Mouse (Mus musculus) CH12.LX (cell line): ENCODE measurements around the gene Prpf4b. TPM values are rescaled to one million over a fixed set of nuclear protein-coding genes. Genes with fewer than 3 reads are reported as not detected.

Experiments used
- DNase-seq: peaks from one replicate; pipeline ENCODE4 v3.0.0-alpha.2; 2013; ENCODE audit errors: extremely low read depth
- H3K27ac ChIP-seq: 2 replicates; pipeline ENCODE4 v1.5.1; 2012; ENCODE audit warnings: low read depth, mild to moderate bottlenecking, control low read depth, moderate library complexity; ENCODE audit not compliant: insufficient read depth
- H3K27me3 ChIP-seq: replicated peaks from 2 replicates; pipeline ENCODE3; 2012; ENCODE audit warnings: inconsistent platforms
- H3K36me3 ChIP-seq, 2 experiments: replicated peaks in 1 of 2; 2 replicates each; pipeline versions ENCODE3 to v1.6.1; 2012; ENCODE audit warnings: inconsistent platforms in 1 of 2, low read length in 1 of 2, mild to moderate bottlenecking in 1 of 2, mixed read lengths in 1 of 2, moderate library complexity in 1 of 2; ENCODE audit not compliant: control insufficient read depth in 1 of 2, insufficient read depth in 1 of 2
- H3K4me1 ChIP-seq, 2 experiments: 2 replicates each; pipeline ENCODE4 v1.6.1; 2012; ENCODE audit warnings: inconsistent platforms in 1 of 2, moderate library complexity in 1 of 2; ENCODE audit not compliant: insufficient read depth in 2 of 2, control insufficient read depth in 1 of 2
- H3K4me2 ChIP-seq: 2 replicates; pipeline ENCODE4 v1.6.1; 2012; ENCODE audit warnings: low read depth, mild to moderate bottlenecking, control low read depth; ENCODE audit not compliant: poor library complexity, insufficient read depth, severe bottlenecking
- H3K4me3 ChIP-seq, 3 experiments: fragments of 150-350 bp in 1 of 3; sonication (generic) in 1 of 3; replicated peaks in 1 of 3; 2 replicates each; pipeline versions ENCODE3 to v1.5.1; 2011 to 2012; ENCODE audit warnings: low read depth in 2 of 3, low read length in 2 of 3, mild to moderate bottlenecking in 2 of 3, moderate library complexity in 2 of 3, control low read depth in 1 of 3, improper control_type of control experiment in 1 of 3, inconsistent platforms in 1 of 3, mixed read lengths in 1 of 3; ENCODE audit not compliant: poor library complexity in 1 of 3
- H3K79me2 ChIP-seq: replicated peaks from 2 replicates; pipeline ENCODE4 v1.6.1; 2012; ENCODE audit warnings: mild to moderate bottlenecking, moderate library complexity; ENCODE audit not compliant: control insufficient read depth, poor library complexity, insufficient read depth, severe bottlenecking; ENCODE audit errors: extremely low read depth
- H3K9ac ChIP-seq: 2 replicates; pipeline ENCODE4 v1.6.1; 2012; ENCODE audit warnings: low read depth, mild to moderate bottlenecking, control low read depth, moderate library complexity; ENCODE audit not compliant: insufficient read depth
- H3K9me3 ChIP-seq: replicated peaks from 2 replicates; pipeline ENCODE3; 2012; ENCODE audit warnings: low read length, inconsistent platforms, mixed read lengths
- BHLHE40 ChIP-seq: IDR thresholded peaks from 2 replicates; pipeline ENCODE4 v1.6.1; 2011; ENCODE audit warnings: mild to moderate bottlenecking, low read depth, low read length, improper control_type of control experiment
- CHD1 ChIP-seq: IDR thresholded peaks from 2 replicates; pipeline ENCODE4 v1.6.1; 2012; ENCODE audit warnings: low read depth, low read length, improper control_type of control experiment, inconsistent platforms
- CHD2 ChIP-seq: IDR thresholded peaks from 2 replicates; pipeline ENCODE4 v1.6.1; 2011; ENCODE audit warnings: low read length, improper control_type of control experiment
- CTCF ChIP-seq, 2 experiments: IDR thresholded peaks in 1 of 2; conservative IDR thresholded peaks in 1 of 2; 2 replicates each; pipeline ENCODE4 v1.5.1; 2011 to 2012; ENCODE audit warnings: low read depth in 2 of 2, low read length in 2 of 2, improper control_type of control experiment in 1 of 2, inconsistent platforms in 1 of 2, mild to moderate bottlenecking in 1 of 2, moderate library complexity in 1 of 2
- ELF1 ChIP-seq: IDR thresholded peaks from 2 replicates; pipeline ENCODE4 v1.6.1; 2014; ENCODE audit warnings: low read depth, mild to moderate bottlenecking, inconsistent platforms, low read length, improper control_type of control experiment
- EP300 ChIP-seq: IDR thresholded peaks from 2 replicates; pipeline ENCODE4 v1.6.1; 2011; ENCODE audit warnings: low read length, improper control_type of control experiment
- ETS1 ChIP-seq: conservative IDR thresholded peaks from 2 replicates; pipeline ENCODE4 v1.6.1; 2012; ENCODE audit warnings: low read depth, mild to moderate bottlenecking, inconsistent platforms, low read length, improper control_type of control experiment, moderate library complexity
- GABPA ChIP-seq: IDR thresholded peaks from 2 replicates; pipeline ENCODE4 v1.6.1; 2012; ENCODE audit warnings: low read depth, low read length, improper control_type of control experiment, inconsistent platforms; ENCODE audit not compliant: insufficient replicate concordance
- HCFC1 ChIP-seq: IDR thresholded peaks from 2 replicates; pipeline ENCODE4 v1.6.1; 2012; ENCODE audit warnings: low read depth, mild to moderate bottlenecking, inconsistent platforms, low read length, improper control_type of control experiment
- IRF4 ChIP-seq: IDR thresholded peaks from 2 replicates; pipeline ENCODE4 v1.6.1; 2014; ENCODE audit warnings: low read depth, mild to moderate bottlenecking, inconsistent platforms, low read length, improper control_type of control experiment
- JUN ChIP-seq: IDR thresholded peaks from 2 replicates; pipeline ENCODE4 v1.6.1; 2011; ENCODE audit warnings: low read depth, mild to moderate bottlenecking, low read length, improper control_type of control experiment, moderate library complexity; ENCODE audit not compliant: insufficient read depth
- JUND ChIP-seq: conservative IDR thresholded peaks from 2 replicates; pipeline ENCODE4 v1.6.1; 2011; ENCODE audit warnings: low read depth, low read length, improper control_type of control experiment
- KAT2A ChIP-seq: IDR thresholded peaks from 2 replicates; pipeline ENCODE4 v1.6.1; 2012; ENCODE audit warnings: low read length, improper control_type of control experiment, inconsistent platforms; ENCODE audit not compliant: insufficient replicate concordance
- MAFK ChIP-seq: IDR thresholded peaks from 2 replicates; pipeline ENCODE4 v1.6.1; 2011; ENCODE audit warnings: low read length, improper control_type of control experiment; ENCODE audit not compliant: insufficient replicate concordance
- MAZ ChIP-seq: IDR thresholded peaks from 2 replicates; pipeline ENCODE4 v1.6.1; 2012; ENCODE audit warnings: low read depth, mild to moderate bottlenecking, inconsistent platforms, low read length, improper control_type of control experiment, moderate library complexity
- MEF2A ChIP-seq: IDR thresholded peaks from 2 replicates; pipeline ENCODE4 v1.6.1; 2014; ENCODE audit warnings: low read depth, mild to moderate bottlenecking, inconsistent platforms, low read length, improper control_type of control experiment, borderline replicate concordance
- MXI1 ChIP-seq: IDR thresholded peaks from 2 replicates; pipeline ENCODE4 v1.6.1; 2011; ENCODE audit warnings: mild to moderate bottlenecking, low read depth, low read length, improper control_type of control experiment
- MYC ChIP-seq: IDR thresholded peaks from 2 replicates; pipeline ENCODE4 v1.6.1; 2011; ENCODE audit warnings: low read depth, mild to moderate bottlenecking, improper control_type of control experiment, low read length
- NELFE ChIP-seq: IDR thresholded peaks from 2 replicates; pipeline ENCODE4 v1.6.1; 2011; ENCODE audit warnings: low read depth, low read length, improper control_type of control experiment
- NRF1 ChIP-seq: IDR thresholded peaks from 2 replicates; pipeline ENCODE4 v1.6.1; 2014; ENCODE audit warnings: low read depth, mild to moderate bottlenecking, inconsistent platforms, low read length, improper control_type of control experiment, moderate library complexity
- PAX5 ChIP-seq: IDR thresholded peaks from 2 replicates; pipeline ENCODE4 v1.6.1; 2012; ENCODE audit warnings: low read length, inconsistent platforms, mixed read lengths
- POLR2A ChIP-seq: IDR thresholded peaks from 2 replicates; pipeline ENCODE4 v1.6.1; 2011; ENCODE audit warnings: low read depth, mild to moderate bottlenecking, improper control_type of control experiment, low read length
- RAD21 ChIP-seq: IDR thresholded peaks from 2 replicates; pipeline ENCODE4 v1.6.1; 2011; ENCODE audit warnings: low read depth, mild to moderate bottlenecking, low read length, improper control_type of control experiment, moderate library complexity
- RCOR1 ChIP-seq: conservative IDR thresholded peaks from 2 replicates; pipeline ENCODE4 v1.6.1; 2012; ENCODE audit warnings: low read depth, mild to moderate bottlenecking, inconsistent platforms, low read length, improper control_type of control experiment
- SIN3A ChIP-seq: IDR thresholded peaks from 2 replicates; pipeline ENCODE4 v1.6.1; 2012; ENCODE audit warnings: low read length, improper control_type of control experiment, inconsistent platforms
- TBP ChIP-seq: conservative IDR thresholded peaks from 2 replicates; pipeline ENCODE4 v1.6.1; 2011; ENCODE audit warnings: low read depth, low read length, improper control_type of control experiment
- TCF12 ChIP-seq: IDR thresholded peaks from 2 replicates; pipeline ENCODE4 v1.6.1; 2014; ENCODE audit warnings: low read depth, mild to moderate bottlenecking, inconsistent platforms, low read length, improper control_type of control experiment
- UBTF ChIP-seq: IDR thresholded peaks from 2 replicates; pipeline ENCODE4 v1.6.1; 2012; ENCODE audit warnings: low read depth, mild to moderate bottlenecking, inconsistent platforms, low read length, improper control_type of control experiment, moderate library complexity
- USF1 ChIP-seq: IDR thresholded peaks from 2 replicates; pipeline ENCODE4 v1.6.1; 2014; ENCODE audit warnings: low read depth, mild to moderate bottlenecking, inconsistent platforms, low read length, improper control_type of control experiment
- ZC3H11A ChIP-seq: IDR thresholded peaks from 2 replicates; pipeline ENCODE4 v1.6.1; 2012; ENCODE audit warnings: low read depth, mild to moderate bottlenecking, inconsistent platforms, low read length, improper control_type of control experiment
- ZKSCAN1 ChIP-seq: IDR thresholded peaks from 2 replicates; pipeline ENCODE4 v1.6.1; 2012; ENCODE audit warnings: low read depth, inconsistent platforms, low read length, improper control_type of control experiment, borderline replicate concordance
- ZMIZ1 ChIP-seq: IDR thresholded peaks from 2 replicates; pipeline ENCODE4 v1.6.1; 2012; ENCODE audit warnings: low read depth, mild to moderate bottlenecking, inconsistent platforms, low read length, improper control_type of control experiment
- ZNF384 ChIP-seq: IDR thresholded peaks from 2 replicates; pipeline ENCODE4 v1.6.1; 2012; ENCODE audit warnings: low read depth, low read length, improper control_type of control experiment, inconsistent platforms
- dilution Hi-C: fragments of 300-500 bp; cut with MboI; formaldehyde crosslinking; loops from 2 replicates; pipeline ENCODE4 v1.14.3; 2020; ENCODE audit warnings: low sequenced_read_pairs; ENCODE audit not compliant: extremely low pct_unique_long_range_greater_than_20kb, extremely low pct_ligation_motif_present
- in situ Hi-C: fragments of 300-500 bp; cut with MboI; formaldehyde crosslinking; loops from 3 replicates; pipeline ENCODE4 v1.14.3; 2019; ENCODE audit warnings: low sequenced_read_pairs, low pct_ligation_motif_present, low pct_unique_long_range_greater_than_20kb, mixed read lengths
- polyA plus RNA-seq: library from polyadenylated mRNA; unstranded; fragments of >175 nt; gene quantifications from 2 replicates; pipeline ENCODE4 v1.2.1, GENCODE M21; 2012; ENCODE audit warnings: low read depth; ENCODE audit not compliant: insufficient read length
- total RNA-seq, 2 experiments: library from RNA; depleted of rRNA; stranded (reverse); fragments of 300-350 nt in 1 of 2; fragments of >200 nt in 1 of 2; gene quantifications; 2 replicates each; pipeline ENCODE4 v1.2.3; 2012 to 2014

The Prpf4b gene
- total and polyA plus RNA-seq, 3 experiments: 51.1 to 94.9 (median 57.3) TPM

- H3K27me3 ChIP-seq: no peaks in the 10 kb centered on the region
- dilution Hi-C loops: no loop called here
- in situ Hi-C loops: loop anchor here (25.0 kb wide), 1 partner anchor 687 kb away; no protein-coding TSS in a partner anchor
- peaks cover 34% of the 10 kb centered on the region for H3K79me2 ChIP-seq
- peaks cover 2 to 25% of the 10 kb centered on the region in 2 experiments; a peak in 2 of 4 replicates for H3K4me1 ChIP-seq
- DNase-seq: peak; percentile 96
- H3K4me2 ChIP-seq: peak overlapping the region; percentile 68
- TF ChIP-seq PAX5: no peak
- no peak for TF ChIP-seq USF1
- TF ChIP-seq IRF4: peak; percentile 86
- 0 out of 2 replicates have a peak, but pooled peaks have one; percentile 28 for TF ChIP-seq MAFK
- peak; percentile 97 for TF ChIP-seq ZNF384
- TF ChIP-seq MAZ: peak; percentile 55; the same call in 1 of the 2 replicates
- peak; percentile 42; the same call in 1 of the 2 replicates for TF ChIP-seq MEF2A
- peak; percentile 22; the same call in 1 of the 2 replicates for TF ChIP-seq EP300
- TF ChIP-seq UBTF: peak; percentile 30; the same call in 1 of the 2 replicates
- TF ChIP-seq NELFE: peak; percentile 85
- TF ChIP-seq ZC3H11A: no peak
- peak; percentile 73 for TF ChIP-seq SIN3A
- TF ChIP-seq ELF1: peak; percentile 97
- peak; percentile 35; the same call in 1 of the 2 replicates for TF ChIP-seq ZMIZ1
- TF ChIP-seq JUND: no peak
- TF ChIP-seq JUN: no peak
- TF ChIP-seq TCF12: peak; percentile 73
- TF ChIP-seq CHD1: peak; percentile 53; the same call in 1 of the 2 replicates
- TF ChIP-seq KAT2A: peak; percentile 82; the same call in 1 of the 2 replicates
- TF ChIP-seq TBP: peak; percentile 34; the same call in 1 of the 2 replicates
- peak; percentile 53 for TF ChIP-seq BHLHE40
- no peak for TF ChIP-seq RAD21
- peak; percentile 90 for TF ChIP-seq HCFC1
- peak; percentile 93 for TF ChIP-seq NRF1
- 0 out of 2 replicates have a peak, but pooled peaks have one; percentile 48 for TF ChIP-seq CHD2
- peak; percentile 57; the same call in 1 of the 2 replicates for TF ChIP-seq MYC
- peak; percentile 61; the same call in 1 of the 2 replicates for TF ChIP-seq MXI1
- TF ChIP-seq GABPA: no peak; the same call in 1 of the 2 replicates
- no peak for TF ChIP-seq CTCF (conservative IDR thresholded peaks at IDR 0.05 in 1 of 2, IDR thresholded peaks at IDR 0.05 in 1 of 2; ENCODE audit: low read depth in 2 of 2, low read length in 2 of 2)
- TF ChIP-seq RCOR1: no peak
- TF ChIP-seq POLR2A: peak; percentile 79
- no peak for TF ChIP-seq ZKSCAN1
- peak; percentile 39; the same call in 1 of the 2 replicates for TF ChIP-seq ETS1
- peak overlapping the region; percentile 81 to 98 (median 87) for H3K4me3 ChIP-seq
- H3K36me3 ChIP-seq: peaks cover 1 to 3% of the 10 kb centered on the region in 2 experiments
- H3K27ac ChIP-seq: no peak overlapping the region
- H3K9me3 ChIP-seq: no peaks in the 10 kb centered on the region
- H3K9ac ChIP-seq: peak overlapping the region; percentile 83
Observed at GRCm38 (mm10) chr13:34873801-34874681, 1.1 kb upstream of the Prpf4b start.
